In the genomic region with DNA sequence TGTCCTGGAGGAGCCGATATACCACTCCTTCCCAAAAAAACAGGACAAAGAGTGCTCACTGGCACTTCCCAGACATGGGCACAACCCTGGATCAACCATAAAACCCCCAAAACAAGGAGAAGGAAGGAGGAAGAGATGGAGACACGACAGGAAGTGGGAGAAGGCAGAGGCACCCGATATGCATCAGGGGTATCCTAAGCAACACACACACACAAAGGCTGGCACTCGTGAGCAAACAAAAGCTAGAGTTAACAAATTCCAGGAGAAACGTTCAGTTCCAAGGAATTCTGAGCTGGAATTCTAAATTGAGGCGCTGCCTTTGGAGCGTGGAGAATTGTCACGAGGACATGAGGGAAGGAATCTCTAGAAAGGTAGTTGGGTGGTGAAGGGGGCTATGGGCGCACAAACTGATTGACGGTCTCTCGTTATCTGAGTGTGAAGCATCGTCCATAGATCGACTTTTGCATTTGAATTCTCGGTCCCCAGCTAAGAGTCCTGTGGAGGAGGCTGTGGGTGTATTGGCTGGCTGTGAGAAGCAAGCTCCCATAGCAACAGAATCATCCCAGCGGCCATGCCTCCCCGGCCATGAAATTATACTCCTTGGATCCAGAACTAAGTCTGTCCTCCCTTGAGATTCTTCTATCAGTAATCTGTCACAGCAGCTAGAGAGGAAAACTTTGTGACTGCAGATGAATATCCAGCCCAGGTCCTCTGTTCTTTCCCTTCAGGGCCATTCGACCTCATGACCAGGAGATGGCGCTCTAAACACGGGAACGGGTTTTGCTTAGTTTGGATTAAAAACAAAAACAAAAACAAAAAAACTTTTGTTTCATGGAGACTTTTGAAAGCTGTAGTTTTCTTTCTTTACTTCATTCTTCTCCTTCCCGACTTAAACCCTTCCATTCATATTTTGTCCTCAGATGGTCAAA, we compare ENCODE assay signal across 8 mouse cellular contexts.
A peak's percentile ranks its signal among the peaks of the same experiment; 100 is the strongest.
DNase-seq lines count a peak whose midpoint lies in the region; ATAC-seq and TF ChIP-seq lines count a peak whose summit lies in the region.

No protein-coding gene starts in this region.

- TF ChIP-seq CTCF in intestine, postnatal 0 days (IDR thresholded peaks at IDR 0.05; ENCODE audit: low read depth), result peak; percentile 86
- TF ChIP-seq CTCF in heart, postnatal 0 days (IDR thresholded peaks at IDR 0.05; ENCODE audit: low read depth), result peak; percentile 88

- H3K27me3 ChIP-seq in intestine, postnatal 0 days (replicated peaks; ENCODE audit: control insufficient read depth, insufficient read depth, low read length), result no peaks in the 10 kb centered on the region
- H3K27me3 ChIP-seq in intestine, embryonic 15.5 days (replicated peaks), result 0 out of 2 replicates have a peak, but pooled peaks cover 3% of the 10 kb centered on the region
- no peaks in the 10 kb centered on the region for H3K27me3 ChIP-seq in embryonic facial prominence, embryonic 10.5 days (replicated peaks; ENCODE audit: low read depth, poor library complexity, severe bottlenecking)
- no peaks in the 10 kb centered on the region for H3K27me3 ChIP-seq in heart, postnatal 0 days (ENCODE audit: control insufficient read depth, insufficient read depth, low read length)

- WGBS in intestine, postnatal 0 days, result 38% methylated on average over 21 of the region's 21 CpGs
- WGBS in intestine, embryonic 15.5 days, result 40% methylated on average over 21 of the region's 21 CpGs
- WGBS in embryonic facial prominence, embryonic 10.5 days, result 41% methylated on average over 21 of the region's 21 CpGs
- WGBS in heart, postnatal 0 days, result 37% methylated on average over 21 of the region's 21 CpGs

- no peak overlapping the region for H3K27ac ChIP-seq in intestine, postnatal 0 days (ENCODE audit: low read depth, low read length)
- no peak overlapping the region for H3K27ac ChIP-seq in intestine, embryonic 15.5 days
- no peak overlapping the region for H3K27ac ChIP-seq in embryonic facial prominence, embryonic 10.5 days (replicated peaks)
- no peak overlapping the region for H3K27ac ChIP-seq in heart, postnatal 0 days (ENCODE audit: low read depth)

- no peak overlapping the region for H3K4me2 ChIP-seq in intestine, postnatal 0 days (replicated peaks; ENCODE audit: low read depth)
- no peak overlapping the region for H3K4me2 ChIP-seq in intestine, embryonic 15.5 days (replicated peaks)
- H3K4me2 ChIP-seq in heart, postnatal 0 days (ENCODE audit: low read depth, low read length), result peak overlapping the region; percentile 39

- no peaks in the 10 kb centered on the region for H3K36me3 ChIP-seq in intestine, postnatal 0 days (ENCODE audit: control insufficient read depth, insufficient read depth)
- H3K36me3 ChIP-seq in intestine, embryonic 15.5 days, result no peaks in the 10 kb centered on the region
- no peaks in the 10 kb centered on the region for H3K36me3 ChIP-seq in embryonic facial prominence, embryonic 10.5 days (replicated peaks)
- H3K36me3 ChIP-seq in heart, postnatal 0 days (replicated peaks; ENCODE audit: control insufficient read depth, insufficient read depth, low read length), result no peaks in the 10 kb centered on the region

- H3K4me3 ChIP-seq in intestine, postnatal 0 days (ENCODE audit: low read depth, low read length), result no peak overlapping the region
- H3K4me3 ChIP-seq in intestine, embryonic 15.5 days (replicated peaks), result no peak overlapping the region
- H3K4me3 ChIP-seq in embryonic facial prominence, embryonic 10.5 days, result peak overlapping the region; percentile 39
- peak overlapping the region; percentile 22 for H3K4me3 ChIP-seq in heart, postnatal 0 days (ENCODE audit: low read depth, low read length)

- ATAC-seq in intestine, postnatal 0 days, result no peak
- no peak for ATAC-seq in intestine, embryonic 15.5 days
- peak; percentile 31 for ATAC-seq in activated CD4-positive, CD25-positive, alpha-beta regulatory T cell, adult 4 months
- no peak for ATAC-seq in heart, postnatal 0 days (ENCODE audit: insufficient read depth, low read depth)
- ATAC-seq in megakaryocyte-erythroid progenitor cell, adult 5-6 weeks (replicated peaks; ENCODE audit: low FRiP score, low TSS enrichment, poor library complexity, severe bottlenecking), result peak; percentile 61

- peak; percentile 50 for DNase-seq in embryonic facial prominence, embryonic 10.5 days (ENCODE audit: low spot score)
- peak; percentile 55 for DNase-seq in heart, postnatal 0 days (ENCODE audit: low spot score)
- DNase-seq in layer of hippocampus, postnatal 25 days (ENCODE audit: extremely low spot score in 1 of 2, low spot score in 1 of 2), result peak; percentile 23 to 53
- DNase-seq in testis, postnatal 14 days (ENCODE audit: low spot score), result peak; percentile 34

- no peak for TF ChIP-seq EP300 in heart, postnatal 0 days (IDR thresholded peaks at IDR 0.05; ENCODE audit: low read depth)

- no peaks in the 10 kb centered on the region for H3K4me1 ChIP-seq in intestine, postnatal 0 days (replicated peaks; ENCODE audit: control insufficient read depth, insufficient read depth, low read length)
- no peaks in the 10 kb centered on the region for H3K4me1 ChIP-seq in intestine, embryonic 15.5 days (replicated peaks)
- peaks cover 12% of the 10 kb centered on the region for H3K4me1 ChIP-seq in embryonic facial prominence, embryonic 10.5 days
- no peaks in the 10 kb centered on the region for H3K4me1 ChIP-seq in heart, postnatal 0 days (ENCODE audit: control insufficient read depth, insufficient read depth)

- no peaks in the 10 kb centered on the region for H3K9me3 ChIP-seq in intestine, postnatal 0 days (ENCODE audit: control insufficient read depth)
- H3K9me3 ChIP-seq in intestine, embryonic 15.5 days, result no peaks in the 10 kb centered on the region
- H3K9me3 ChIP-seq in embryonic facial prominence, embryonic 10.5 days, result peaks cover 8% of the 10 kb centered on the region; the same call in 1 of the 2 replicates
- H3K9me3 ChIP-seq in heart, postnatal 0 days (replicated peaks; ENCODE audit: control insufficient read depth, low read length), result peaks cover 6% of the 10 kb centered on the region; the same call in 1 of the 2 replicates

- no peak overlapping the region for H3K9ac ChIP-seq in intestine, postnatal 0 days (ENCODE audit: low read depth, low read length)
- no peak overlapping the region for H3K9ac ChIP-seq in intestine, embryonic 15.5 days
- no peak overlapping the region for H3K9ac ChIP-seq in heart, postnatal 0 days (replicated peaks; ENCODE audit: low read depth, low read length)

Comparison
In these comparisons a context has a peak if more than half of its experiments do, and no peak if none do; other contexts are left out.
1. ATAC-seq: peak in activated CD4-positive, CD25-positive, alpha-beta regulatory T cell, adult 4 months (single experiment) and megakaryocyte-erythroid progenitor cell, adult 5-6 weeks (single experiment); none in intestine, postnatal 0 days (single experiment), intestine, embryonic 15.5 days (single experiment) and heart, postnatal 0 days (single experiment).
2. H3K4me3 ChIP-seq: peak in embryonic facial prominence, embryonic 10.5 days (single experiment) and heart, postnatal 0 days (single experiment); none in intestine, postnatal 0 days (single experiment) and intestine, embryonic 15.5 days (single experiment).
3. Peak in every context shown above with its lines, with median percentiles within 50 percentile points of each other: DNase-seq.